Mouse (Mus musculus) adipocyte (in vitro differentiated cells): ENCODE measurements around the gene Cyp2f2.

Source experiments
- DNase-seq: peaks from one replicate; pipeline ENCODE4 v3.0.0-alpha.2; 2016; ENCODE audit warnings: low spot score

Cyp2f2 gene

GRCm38 (mm10) chr7:27179217-27179918, 59.7 kb downstream of the Cyp2f2 start:
- DNase-seq: no peak

GRCm38 (mm10) chr7:27180036-27180435, 60.3 kb downstream of the Cyp2f2 start:
- no peak for DNase-seq

GRCm38 (mm10) chr7:27180837-27181695, 61.4 kb downstream of the Cyp2f2 start, which contains the start of the genes Gm21983 and Mia:
Gene Gm21983 (minus strand): TSS chr7:27181086.
Gene Mia (minus strand): TSS chr7:27181157.
- no peak for DNase-seq

GRCm38 (mm10) chr7:27182498-27182897, 62.8 kb downstream of the Cyp2f2 start:
- no peak for DNase-seq
